Mouse (Mus musculus) stomach, embryonic 14.5 days (tissue): Measurements from ENCODE around the gene Arhgef3. TPM values are rescaled to one million over a fixed set of nuclear protein-coding genes. Genes with fewer than 3 reads are reported as not detected.

ENCODE experiments used
- ATAC-seq: fragments of 200-750 bp; cut with Nextera tagmentation; 2 replicates; pipeline ENCODE4 v1.8.0; 2017; ENCODE audit warnings: low read depth, moderate TSS enrichment; ENCODE audit not compliant: insufficient number of reproducible peaks, insufficient read depth, low FRiP score
- H3K27ac ChIP-seq: fragments of 300-500 bp; sonication (generic); 2 replicates; pipeline ENCODE4 v1.5.1; 2014; ENCODE audit warnings: mild to moderate bottlenecking, low read length, moderate library complexity, mixed read lengths
- H3K27me3 ChIP-seq: fragments of 300-500 bp; sonication (generic); 2 replicates; pipeline ENCODE4 v1.6.1; 2014; ENCODE audit warnings: low read length, control low read depth, mixed read lengths; ENCODE audit not compliant: control insufficient read depth, insufficient read depth
- H3K36me3 ChIP-seq: fragments of 300-500 bp; sonication (generic); 2 replicates; pipeline ENCODE4 v1.6.1; 2014; ENCODE audit warnings: mild to moderate bottlenecking, control low read depth, low read length, moderate library complexity, mixed read lengths; ENCODE audit not compliant: control insufficient read depth, insufficient read depth
- H3K4me1 ChIP-seq: fragments of 300-500 bp; sonication (generic); 2 replicates; pipeline ENCODE4 v1.6.1; 2014; ENCODE audit warnings: low read length, control low read depth, mixed read lengths; ENCODE audit not compliant: control insufficient read depth, insufficient read depth
- H3K4me2 ChIP-seq: fragments of 300-500 bp; sonication (generic); replicated peaks from 2 replicates; pipeline ENCODE4 v1.6.1; 2014; ENCODE audit warnings: low read depth, low read length, control low read depth
- H3K4me3 ChIP-seq: fragments of 300-500 bp; sonication (generic); 2 replicates; pipeline ENCODE4 v1.5.1; 2014; ENCODE audit warnings: low read depth, low read length, control low read depth
- H3K9ac ChIP-seq: fragments of 300-500 bp; sonication (generic); replicated peaks from 2 replicates; pipeline ENCODE4 v1.6.1; 2014; ENCODE audit warnings: low read depth, mild to moderate bottlenecking, control low read depth, low read length, moderate library complexity, mixed read lengths
- H3K9me3 ChIP-seq: fragments of 300-500 bp; sonication (generic); 2 replicates; pipeline ENCODE4 v1.6.1; 2016; ENCODE audit warnings: low read depth, low read length, control low read depth; ENCODE audit not compliant: control insufficient read depth
- WGBS: fragments of 180-500 bp; shearing (Covaris S2); extraction: QIAGEN DNeasy Blood & Tissue Kit; methylation state at CpG from one replicate; pipeline ENCODE4 v1.1.7; 2014; 5-methylcytosine and 5-hydroxymethylcytosine counted together
- polyA plus RNA-seq: library from polyadenylated mRNA; unstranded; fragments of >200 nt; fragmentation: Nextera tagmentation; extraction: Ambion mirVana; gene quantifications from 2 replicates; pipeline ENCODE4 v1.2.1, GENCODE M21; 2014

The Arhgef3 gene
- polyA plus RNA-seq, 1 experiment from 2014 or later = 16.4 TPM

GRCm38 (mm10) chr14:27411492-27411891, 296.8 kb downstream of the Arhgef3 start:
- H3K9ac ChIP-seq = no peak overlapping the region
- no peak overlapping the region for H3K4me3 ChIP-seq
- 75% methylated on average over 7 of the region's 7 CpGs for WGBS
- no peaks in the 10 kb centered on the region for H3K27me3 ChIP-seq
- no peak for ATAC-seq
- no peak overlapping the region for H3K4me2 ChIP-seq
- H3K4me1 ChIP-seq = no peaks in the 10 kb centered on the region
- no peak overlapping the region for H3K27ac ChIP-seq
- no peaks in the 10 kb centered on the region for H3K36me3 ChIP-seq
- no peaks in the 10 kb centered on the region for H3K9me3 ChIP-seq

- Histone ChIP-seq H3K4me3 (no peak overlapping the region), H3K27me3 (no peaks in the 10 kb centered on the region), H3K9me3 (no peaks in the 10 kb centered on the region), H3K4me1 (no peaks in the 10 kb centered on the region), H3K4me2 (no peak overlapping the region), H3K27ac (no peak overlapping the region), H3K36me3 (no peaks in the 10 kb centered on the region), H3K9ac (no peak overlapping the region)
- WGBS = 82% methylated on average over 8 of the region's 8 CpGs
- ATAC-seq = no peak
Measured at GRCm38 (mm10) chr14:27412699-27413098, 298.0 kb downstream of the Arhgef3 start.

- no peak overlapping the region for H3K27ac ChIP-seq
- H3K4me3 ChIP-seq = no peak overlapping the region
- H3K4me2 ChIP-seq = no peak overlapping the region
- 32% methylated on average over 4 of the region's 4 CpGs for WGBS
- no peaks in the 10 kb centered on the region for H3K27me3 ChIP-seq
- no peak overlapping the region for H3K9ac ChIP-seq
- H3K36me3 ChIP-seq = no peaks in the 10 kb centered on the region
- H3K4me1 ChIP-seq = no peaks in the 10 kb centered on the region
- no peaks in the 10 kb centered on the region for H3K9me3 ChIP-seq
- no peak for ATAC-seq
Measured at GRCm38 (mm10) chr14:27413961-27414360, 299.3 kb downstream of the Arhgef3 start.

GRCm38 (mm10) chr14:27420816-27421215, 306.1 kb downstream of the Arhgef3 start:
- Histone ChIP-seq H3K27ac (no peak overlapping the region), H3K36me3 (no peaks in the 10 kb centered on the region), H3K9ac (no peak overlapping the region), H3K4me1 (no peaks in the 10 kb centered on the region), H3K4me3 (no peak overlapping the region), H3K9me3 (no peaks in the 10 kb centered on the region), H3K4me2 (no peak overlapping the region), H3K27me3 (no peaks in the 10 kb centered on the region)
- 71% methylated on average over 3 of the region's 3 CpGs for WGBS
- ATAC-seq = no peak

- ATAC-seq = no peak
- Histone ChIP-seq H3K4me3 (no peak overlapping the region), H3K9me3 (peaks cover under 1% of the 10 kb centered on the region; the same call in 1 of the 2 replicates), H3K4me1 (no peaks in the 10 kb centered on the region), H3K9ac (no peak overlapping the region), H3K27ac (no peak overlapping the region), H3K36me3 (no peaks in the 10 kb centered on the region), H3K4me2 (no peak overlapping the region), H3K27me3 (no peaks in the 10 kb centered on the region)
- WGBS = 82% methylated on average over 1 of the region's 1 CpGs
Measured at GRCm38 (mm10) chr14:27422301-27422700, 307.6 kb downstream of the Arhgef3 start.

- peaks cover 11% of the 10 kb centered on the region for H3K9me3 ChIP-seq
- H3K9ac ChIP-seq = peak within 1 kb of the TSS; percentile 81
- H3K4me3 ChIP-seq = peak within 1 kb of the TSS; percentile 52
- H3K27me3 ChIP-seq = no peaks in the 10 kb centered on the region
- H3K4me2 ChIP-seq = peak within 1 kb of the TSS; percentile 66
- no peaks in the 10 kb centered on the region for H3K4me1 ChIP-seq
- 2% methylated on average over 43 of the region's 43 CpGs for WGBS
- peak; percentile 95 for ATAC-seq
- H3K36me3 ChIP-seq = no peaks in the 10 kb centered on the region; the same call in 1 of the 2 replicates
- peak within 1 kb of the TSS; percentile 99 for H3K27ac ChIP-seq
Measured at GRCm38 (mm10) chr14:27428573-27428972, 313.9 kb downstream of the Arhgef3 start, which contains the start of gene Fam208a. Gene Fam208a, plus strand, starts transcription at chr14:27428834.

GRCm38 (mm10) chr14:27428973-27429711, 314.4 kb downstream of the Arhgef3 start:
- H3K9me3 ChIP-seq = peaks cover 11% of the 10 kb centered on the region
- H3K4me1 ChIP-seq = no peaks in the 10 kb centered on the region
- ATAC-seq = peak; percentile 84
- H3K27ac ChIP-seq = peak overlapping the region; percentile 99
- H3K36me3 ChIP-seq = no peaks in the 10 kb centered on the region; the same call in 1 of the 2 replicates
- WGBS = under 1% methylated on average over 75 of the region's 78 CpGs
- H3K9ac ChIP-seq = peak overlapping the region; percentile 81
- no peaks in the 10 kb centered on the region for H3K27me3 ChIP-seq
- H3K4me2 ChIP-seq = peak overlapping the region; percentile 66
- H3K4me3 ChIP-seq = peak overlapping the region; percentile 52

- Histone ChIP-seq H3K27me3 (no peaks in the 10 kb centered on the region), H3K4me3 (no peak overlapping the region), H3K27ac (no peak overlapping the region), H3K9ac (no peak overlapping the region), H3K4me1 (no peaks in the 10 kb centered on the region), H3K4me2 (peak overlapping the region; percentile 66; the same call in 1 of the 2 replicates), H3K36me3 (peaks cover 3% of the 10 kb centered on the region; the same call in 1 of the 2 replicates), H3K9me3 (peaks cover 11% of the 10 kb centered on the region)
- ATAC-seq = no peak
- 92% methylated on average over 4 of the region's 4 CpGs for WGBS
Measured at GRCm38 (mm10) chr14:27430280-27430679, 315.6 kb downstream of the Arhgef3 start.
